Mouse (Mus musculus): ENCODE data around the gene Gja5.

GRCm38 (mm10) chr3:96880385-96880784 lies 24.1 kb upstream of the Gja5 start:
- no peak for TF ChIP-seq POLR2A (IDR thresholded peaks at IDR 0.05; ENCODE audit: extremely low read depth, insufficient read depth, low read length)
- TF ChIP-seq CTCF (IDR thresholded peaks at IDR 0.05; ENCODE audit: low read depth, low read length) = no peak

Measured in liver, adult 2 months (tissue).